Mouse (Mus musculus) liver, embryonic 14.5 days (tissue): Measurements from ENCODE around the gene Pmpca. TPM values are rescaled to one million over a fixed set of nuclear protein-coding genes. Genes with fewer than 3 reads are reported as not detected.

Experiments
- ATAC-seq: fragments of 200-750 bp; cut with Nextera tagmentation; 2 replicates; pipeline ENCODE4 v1.8.0; 2017; ENCODE audit warnings: moderate number of reproducible peaks, mild to moderate bottlenecking, moderate library complexity; ENCODE audit not compliant: insufficient read depth
- DNase-seq, 3 experiments: peaks; one replicate each; pipeline ENCODE4 v3.0.0-alpha.2; 2012 to 2013; ENCODE audit warnings: low read depth in 3 of 3, low spot score in 3 of 3
- H3K27ac ChIP-seq: fragments of 300-500 bp; sonication (generic); 2 replicates; pipeline ENCODE4 v1.5.1; 2014; ENCODE audit warnings: moderate library complexity, mild to moderate bottlenecking, control low read depth, inconsistent platforms
- H3K27me3 ChIP-seq: fragments of 300-500 bp; sonication (generic); 2 replicates; pipeline ENCODE4 v1.6.1; 2014; ENCODE audit warnings: mild to moderate bottlenecking, low read length, moderate library complexity; ENCODE audit not compliant: control insufficient read depth, insufficient read depth
- H3K36me3 ChIP-seq: fragments of 300-500 bp; sonication (generic); replicated peaks from 2 replicates; pipeline ENCODE4 v1.6.1; 2014; ENCODE audit warnings: low read depth; ENCODE audit not compliant: control insufficient read depth, insufficient read depth
- H3K4me1 ChIP-seq, 2 experiments: fragments of 200-500 bp in 1 of 2; fragments of 300-500 bp in 1 of 2; sonication (generic) in 1 of 2; replicated peaks; 2 replicates each; pipeline ENCODE4 v1.6.1; 2012 to 2014; ENCODE audit warnings: antibody characterized with exemption in 1 of 2, inconsistent platforms in 1 of 2, low read length in 1 of 2; ENCODE audit not compliant: control insufficient read depth in 2 of 2, insufficient read depth in 2 of 2
- H3K4me2 ChIP-seq: fragments of 300-500 bp; sonication (generic); 2 replicates; pipeline ENCODE4 v1.6.1; 2014; ENCODE audit warnings: low read depth, mild to moderate bottlenecking, control low read depth, moderate library complexity
- H3K4me3 ChIP-seq, 2 experiments: fragments of 200-500 bp in 1 of 2; fragments of 300-500 bp in 1 of 2; sonication (generic) in 1 of 2; 2 replicates each; pipeline ENCODE4 v1.5.1; 2012 to 2014; ENCODE audit warnings: low read depth in 2 of 2, low read length in 2 of 2, mild to moderate bottlenecking in 2 of 2, control low read depth in 1 of 2, inconsistent platforms in 1 of 2, moderate library complexity in 1 of 2; ENCODE audit not compliant: insufficient read depth in 1 of 2
- H3K9ac ChIP-seq: fragments of 300-500 bp; sonication (generic); replicated peaks from 2 replicates; pipeline ENCODE4 v1.6.1; 2014; ENCODE audit warnings: mild to moderate bottlenecking, control low read depth, moderate library complexity
- H3K9me3 ChIP-seq: fragments of 300-500 bp; sonication (generic); 2 replicates; pipeline ENCODE4 v1.6.1; 2016; ENCODE audit warnings: low read length, mixed read lengths; ENCODE audit not compliant: control insufficient read depth
- CTCF ChIP-seq: IDR thresholded peaks from 2 replicates; pipeline ENCODE4 v1.5.1; 2016; ENCODE audit warnings: antibody characterized with exemption, low read depth, control low read depth
- EP300 ChIP-seq: IDR thresholded peaks from 2 replicates; pipeline ENCODE4 v1.6.1; 2016; ENCODE audit warnings: antibody characterized with exemption, low read depth
- WGBS: fragments of 180-500 bp; shearing (Covaris S2); extraction: QIAGEN DNeasy Blood & Tissue Kit; methylation state at CpG from one replicate; pipeline ENCODE4 v1.1.7; 2014; ENCODE audit not compliant: insufficient replicate concordance; 5-methylcytosine and 5-hydroxymethylcytosine counted together
- polyA plus RNA-seq, 2 experiments: library from polyadenylated mRNA; depleted of rRNA in 1 of 2; stranded (reverse) in 1 of 2; unstranded in 1 of 2; fragments of >200 nt; fragmentation: Nextera tagmentation in 1 of 2; extraction: Ambion mirVana in 1 of 2; gene quantifications; 2 replicates each; pipeline versions ENCODE4 v1.2.1 to v1.2.3; 2012 to 2014

The Pmpca gene
- polyA plus RNA-seq, 2 experiments, result 41.8 to 45.5 TPM

DNA sequence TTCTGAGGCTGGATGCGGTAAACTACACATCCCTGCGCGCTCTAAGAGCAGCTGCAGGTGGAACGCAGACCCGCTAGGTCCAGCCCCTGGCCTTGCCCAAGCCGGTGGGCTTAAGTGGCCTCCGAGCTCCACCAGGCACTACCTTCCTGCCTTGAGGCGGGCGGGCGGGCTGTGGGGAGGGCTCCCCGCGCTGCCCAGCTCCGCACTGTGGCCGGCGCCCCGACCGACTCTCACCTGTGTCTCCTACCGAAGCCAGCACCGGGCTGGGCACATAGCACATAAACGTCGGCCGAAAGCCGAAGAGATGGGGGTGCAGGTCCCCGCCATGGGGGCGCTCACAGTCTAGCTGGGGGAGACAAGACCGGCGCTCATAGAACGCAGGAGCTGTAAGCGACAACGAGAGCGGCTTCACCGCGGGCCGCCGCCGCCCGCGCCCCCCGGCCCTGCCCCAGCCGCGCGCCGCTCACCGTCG, 421 bp upstream of the Pmpca start:
- under 1% methylated on average over 45 of the region's 45 CpGs for WGBS
- Histone ChIP-seq H3K9me3 (no peaks in the 10 kb centered on the region), H3K9ac (peak overlapping the region; percentile 89), H3K27me3 (no peaks in the 10 kb centered on the region), H3K4me1 (peaks cover 3 to 5% of the 10 kb centered on the region in 2 experiments; a peak in 2 of 4 replicates), H3K4me3 (peak overlapping the region; percentile 87 to 93), H3K27ac (peak overlapping the region; percentile 26), H3K36me3 (peaks cover 65% of the 10 kb centered on the region), H3K4me2 (peak overlapping the region; percentile 74)
- ATAC-seq (peak; percentile 62), DNase-seq (no peak)
- TF ChIP-seq CTCF (no peak), EP300 (no peak)

DNA sequence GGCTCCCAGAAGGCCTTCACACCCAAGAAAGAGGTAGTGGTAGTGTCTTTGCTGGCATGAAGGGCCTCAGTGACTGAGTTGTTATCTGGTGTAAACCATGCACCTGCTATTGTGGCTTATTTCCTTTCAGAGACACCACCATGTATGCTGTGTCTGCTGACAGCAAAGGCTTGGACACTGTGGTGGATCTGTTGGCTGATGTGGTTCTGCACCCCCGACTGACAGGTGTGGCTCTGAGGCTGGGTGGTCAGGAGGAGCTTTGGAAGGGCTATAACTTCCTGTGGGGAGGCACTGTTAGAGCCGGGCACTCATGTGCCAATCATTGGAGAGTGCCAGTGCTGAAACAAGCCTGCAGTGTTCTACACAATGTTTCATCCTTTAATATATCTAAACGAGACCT, 1.8 kb downstream of the Pmpca start:
- 55% methylated on average over 3 of the region's 3 CpGs for WGBS

DNA sequence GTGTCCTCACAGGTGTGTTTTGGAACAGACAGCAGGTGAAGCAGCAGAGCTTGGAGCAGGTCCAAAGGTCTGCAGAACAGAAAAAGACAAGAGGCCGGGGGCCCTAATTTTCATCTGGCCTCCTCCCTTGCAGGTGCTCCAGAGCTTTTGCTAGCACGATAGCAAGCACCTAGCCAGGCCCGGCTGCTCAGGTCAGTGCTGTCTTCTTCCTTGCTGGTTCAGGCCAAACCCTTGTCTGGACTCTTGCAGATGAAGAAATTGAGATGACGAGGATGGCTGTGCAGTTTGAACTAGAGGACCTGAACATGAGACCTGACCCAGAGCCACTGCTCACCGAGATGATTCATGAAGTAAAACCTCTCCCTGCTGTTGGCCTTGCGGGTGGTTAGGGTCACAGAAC, 2.5 kb downstream of the Pmpca start:
- DNase-seq, result no peak
- Histone ChIP-seq H3K9ac (no peak overlapping the region), H3K4me2 (no peak overlapping the region), H3K4me1 (peaks cover 3 to 5% of the 10 kb centered on the region in 2 experiments; a peak in 2 of 4 replicates), H3K27me3 (no peaks in the 10 kb centered on the region), H3K9me3 (no peaks in the 10 kb centered on the region), H3K4me3 (no peak overlapping the region), H3K36me3 (peaks cover 67% of the 10 kb centered on the region), H3K27ac (no peak overlapping the region)
- TF ChIP-seq EP300, result no peak
- ATAC-seq, result no peak
- 80% methylated on average over 6 of the region's 6 CpGs for WGBS

More for the DNA sequence above, 1.8 kb downstream of the Pmpca start:
- peaks cover 66% of the 10 kb centered on the region for H3K36me3 ChIP-seq
- H3K9ac ChIP-seq, result no peak overlapping the region
- peak overlapping the region; percentile 13 for H3K4me2 ChIP-seq
- H3K27me3 ChIP-seq, result no peaks in the 10 kb centered on the region
- H3K4me3 ChIP-seq, result no peak overlapping the region
- H3K4me1 ChIP-seq, result peaks cover 3 to 5% of the 10 kb centered on the region in 2 experiments; a peak in 2 of 4 replicates
- H3K27ac ChIP-seq, result no peak overlapping the region
- no peak for ATAC-seq
- TF ChIP-seq CTCF, result no peak
- no peak for TF ChIP-seq EP300
- DNase-seq, result no peak
- H3K9me3 ChIP-seq, result no peaks in the 10 kb centered on the region

DNA sequence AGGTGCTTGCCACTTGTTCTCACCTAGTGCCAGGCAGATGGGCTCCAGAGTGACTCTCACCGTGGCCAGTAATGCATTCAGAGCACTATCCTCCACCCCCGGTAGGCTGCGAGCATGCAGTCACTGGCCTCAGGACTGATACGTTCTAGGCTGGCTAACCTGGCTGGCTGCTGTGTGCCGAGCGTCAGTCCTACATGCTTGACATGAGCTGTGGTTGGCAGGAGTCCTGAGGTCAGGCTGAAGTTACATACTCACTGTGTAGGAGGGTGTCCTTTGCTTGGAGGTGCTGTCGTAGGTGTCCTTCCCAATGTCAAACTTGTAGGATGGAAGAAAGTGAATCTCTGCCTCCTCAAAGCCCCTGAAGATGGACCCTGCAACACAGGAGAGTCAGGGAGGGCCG, 9.8 kb downstream of the Pmpca start:
- TF ChIP-seq CTCF, result no peak
- TF ChIP-seq EP300, result no peak
- Histone ChIP-seq H3K9me3 (no peaks in the 10 kb centered on the region), H3K4me3 (no peak overlapping the region), H3K4me1 (peaks cover 2 to 10% of the 10 kb centered on the region in 2 experiments; a peak in 2 of 4 replicates), H3K27ac (no peak overlapping the region), H3K4me2 (no peak overlapping the region), H3K9ac (no peak overlapping the region), H3K36me3 (peaks cover 52% of the 10 kb centered on the region), H3K27me3 (no peaks in the 10 kb centered on the region)
- DNase-seq (no peak), ATAC-seq (no peak)
- 77% methylated on average over 8 of the region's 8 CpGs for WGBS

DNA sequence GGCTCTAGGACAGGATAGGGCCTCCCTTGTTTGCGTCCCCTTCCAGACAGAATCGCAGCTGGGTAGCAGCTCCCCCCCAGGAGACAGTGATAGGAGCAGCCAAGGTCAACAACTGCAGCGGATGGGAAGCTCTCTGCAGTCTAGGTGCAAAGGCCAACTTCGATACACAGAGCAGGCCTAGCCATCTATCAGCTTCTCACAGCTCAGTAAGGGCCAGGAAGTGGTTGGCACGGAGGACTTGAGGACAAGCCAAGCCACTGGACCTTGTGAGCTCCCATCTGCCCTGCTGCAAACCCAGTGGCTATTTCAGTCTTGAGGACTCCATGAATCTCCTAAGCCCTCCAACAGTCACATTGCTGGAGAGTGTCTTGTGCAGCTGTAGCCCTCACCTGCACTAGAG, 10.5 kb downstream of the Pmpca start:
- DNase-seq (no peak), ATAC-seq (peak; percentile 36; the same call in 1 of the 2 replicates)
- no peaks in the 10 kb centered on the region for H3K9me3 ChIP-seq
- H3K4me1 ChIP-seq, result peaks cover 2 to 10% of the 10 kb centered on the region in 2 experiments; a peak in 2 of 4 replicates
- H3K4me2 ChIP-seq, result no peak overlapping the region
- TF ChIP-seq CTCF (no peak), EP300 (no peak)
- H3K36me3 ChIP-seq, result peaks cover 45% of the 10 kb centered on the region
- H3K9ac ChIP-seq, result no peak overlapping the region
- no peak overlapping the region for H3K27ac ChIP-seq
- no peaks in the 10 kb centered on the region for H3K27me3 ChIP-seq
- H3K4me3 ChIP-seq, result no peak overlapping the region
- WGBS, result 64% methylated on average over 5 of the region's 5 CpGs
